Comparison of ENCODE assay signal across 24 mouse cellular contexts in genomic region chr7:79540246-79540645, GRCm38 (mm10).
A peak's percentile ranks its signal among the peaks of the same experiment; 100 is the strongest.
DNase-seq lines count a peak whose midpoint lies in the region; ATAC-seq and TF ChIP-seq lines count a peak whose summit lies in the region.
"Had no signal": no experiment of that assay in that cellular context is flagged by ENCODE, and none has a peak within 500 bp of the region (broad histone marks: within the 10 kb centered on the region; RNA-seq: fewer than 3 reads in every experiment).

No protein-coding gene starts in this region.

- peaks cover 53% of the 10 kb centered on the region for H3K27me3 ChIP-seq in forebrain, embryonic 12.5 days
- no peaks in the 10 kb centered on the region for H3K27me3 ChIP-seq in forebrain, postnatal 0 days (ENCODE audit: insufficient read depth, low read length)
- peaks cover 98% of the 10 kb centered on the region for H3K27me3 ChIP-seq in intestine, embryonic 14.5 days (replicated peaks; ENCODE audit: control insufficient read depth, insufficient read depth, low read length)
- H3K27me3 ChIP-seq in intestine, embryonic 15.5 days (replicated peaks) = peaks cover 96% of the 10 kb centered on the region
- H3K27me3 ChIP-seq in forebrain, embryonic 15.5 days = no peaks in the 10 kb centered on the region

- no peak for TF ChIP-seq CTCF in forebrain, postnatal 0 days (IDR thresholded peaks at IDR 0.05; ENCODE audit: low read depth)

- peak; percentile 61 to 69 for DNase-seq in cerebellum, postnatal 10 days
- DNase-seq in cerebellum, adult 11-12 months = no peak
- DNase-seq in forebrain, postnatal 0 days = no peak
- DNase-seq in intestine, embryonic 14.5 days (ENCODE audit: low spot score) = peak; percentile 43
- no peak for DNase-seq in heart, adult 18-20 months
- DNase-seq: adrenal gland, adult 8-10 months; adrenal gland, postnatal 14 days; adrenal gland, postnatal 36 days; B cell, adult 2 months; cerebellum, adult 11 months; cerebellum, adult 2 months; cerebellum, adult 9-10 months; cerebellum, postnatal 36 days; embryo, embryonic 11 days had no signal

- ATAC-seq in forebrain, embryonic 12.5 days (ENCODE audit: low FRiP score) = no peak
- ATAC-seq in forebrain, postnatal 0 days = no peak
- no peak for ATAC-seq in intestine, embryonic 14.5 days (replicated peaks; ENCODE audit: low FRiP score, low TSS enrichment, low read depth)
- ATAC-seq in intestine, embryonic 15.5 days = no peak
- no peak for ATAC-seq in forebrain, embryonic 15.5 days (replicated peaks)
- ATAC-seq: activated CD4-positive, CD25-positive, alpha-beta regulatory T cell, adult 4 months; CD4-positive, CD25-positive, alpha-beta regulatory T cell, adult 4 months; Patski had no signal

- H3K4me2 ChIP-seq in forebrain, embryonic 12.5 days = 0 out of 2 replicates have a peak overlapping the region, but pooled peaks have one; percentile 2
- no peak overlapping the region for H3K4me2 ChIP-seq in forebrain, postnatal 0 days (ENCODE audit: low read depth)
- H3K4me2 ChIP-seq in intestine, embryonic 14.5 days (ENCODE audit: low read length) = no peak overlapping the region
- H3K4me2 ChIP-seq in intestine, embryonic 15.5 days (replicated peaks) = no peak overlapping the region
- H3K4me2 ChIP-seq in forebrain, embryonic 15.5 days (replicated peaks) = no peak overlapping the region
- H3K4me2 ChIP-seq: embryonic facial prominence, embryonic 13.5 days; embryonic facial prominence, embryonic 15.5 days had no signal

- WGBS in forebrain, embryonic 12.5 days = 41% methylated on average over 2 of the region's 2 CpGs
- 44% methylated on average over 2 of the region's 2 CpGs for WGBS in forebrain, postnatal 0 days
- WGBS in intestine, embryonic 14.5 days = 34% methylated on average over 2 of the region's 2 CpGs
- WGBS in intestine, embryonic 15.5 days = 11% methylated on average over 2 of the region's 2 CpGs
- WGBS in forebrain, embryonic 15.5 days = 42% methylated on average over 2 of the region's 2 CpGs

- H3K9me3 ChIP-seq in forebrain, embryonic 12.5 days = no peaks in the 10 kb centered on the region
- no peaks in the 10 kb centered on the region for H3K9me3 ChIP-seq in forebrain, postnatal 0 days (ENCODE audit: low read length)
- H3K9me3 ChIP-seq in intestine, embryonic 14.5 days (ENCODE audit: control insufficient read depth, low read length) = no peaks in the 10 kb centered on the region
- no peaks in the 10 kb centered on the region for H3K9me3 ChIP-seq in intestine, embryonic 15.5 days
- no peaks in the 10 kb centered on the region for H3K9me3 ChIP-seq in forebrain, embryonic 15.5 days
- H3K9me3 ChIP-seq: embryonic facial prominence, embryonic 13.5 days; embryonic facial prominence, embryonic 15.5 days; G1E had no signal

- H3K9ac ChIP-seq in forebrain, embryonic 12.5 days = no peak overlapping the region
- H3K9ac ChIP-seq in forebrain, postnatal 0 days = no peak overlapping the region
- H3K9ac ChIP-seq in intestine, embryonic 14.5 days (ENCODE audit: low read length) = no peak overlapping the region
- no peak overlapping the region for H3K9ac ChIP-seq in intestine, embryonic 15.5 days
- no peak overlapping the region for H3K9ac ChIP-seq in forebrain, embryonic 15.5 days (replicated peaks)
- H3K9ac ChIP-seq: embryonic facial prominence, embryonic 13.5 days; embryonic facial prominence, embryonic 15.5 days had no signal

- no peak overlapping the region for H3K4me3 ChIP-seq in forebrain, embryonic 12.5 days (replicated peaks)
- H3K4me3 ChIP-seq in forebrain, postnatal 0 days (ENCODE audit: low read depth, low read length) = no peak overlapping the region
- H3K4me3 ChIP-seq in intestine, embryonic 14.5 days (ENCODE audit: low read depth, low read length) = no peak overlapping the region
- no peak overlapping the region for H3K4me3 ChIP-seq in intestine, embryonic 15.5 days (replicated peaks)
- H3K4me3 ChIP-seq in forebrain, embryonic 15.5 days = no peak overlapping the region
- H3K4me3 ChIP-seq: embryonic facial prominence, embryonic 13.5 days; embryonic facial prominence, embryonic 15.5 days; erythroblast, embryonic 14.5 days had no signal

- no peak overlapping the region for H3K27ac ChIP-seq in forebrain, embryonic 12.5 days
- H3K27ac ChIP-seq in forebrain, postnatal 0 days (ENCODE audit: low read depth, low read length) = no peak overlapping the region
- H3K27ac ChIP-seq in intestine, embryonic 14.5 days (ENCODE audit: low read depth) = no peak overlapping the region
- H3K27ac ChIP-seq in intestine, embryonic 15.5 days = no peak overlapping the region
- peak overlapping the region; percentile 100 for H3K27ac ChIP-seq in forebrain, embryonic 15.5 days (replicated peaks)
- H3K27ac ChIP-seq: embryonic facial prominence, embryonic 13.5 days; embryonic facial prominence, embryonic 15.5 days had no signal

- no peaks in the 10 kb centered on the region for H3K36me3 ChIP-seq in forebrain, embryonic 12.5 days (replicated peaks)
- H3K36me3 ChIP-seq in forebrain, postnatal 0 days (ENCODE audit: insufficient read depth) = no peaks in the 10 kb centered on the region
- no peaks in the 10 kb centered on the region for H3K36me3 ChIP-seq in intestine, embryonic 14.5 days (ENCODE audit: control insufficient read depth, insufficient read depth, low read length)
- no peaks in the 10 kb centered on the region for H3K36me3 ChIP-seq in intestine, embryonic 15.5 days
- H3K36me3 ChIP-seq in forebrain, embryonic 15.5 days = no peaks in the 10 kb centered on the region
- H3K36me3 ChIP-seq: embryonic facial prominence, embryonic 13.5 days; embryonic facial prominence, embryonic 15.5 days; G1E had no signal

- H3K4me1 ChIP-seq in forebrain, embryonic 12.5 days = peaks cover 78% of the 10 kb centered on the region
- peaks cover 34% of the 10 kb centered on the region for H3K4me1 ChIP-seq in forebrain, postnatal 0 days (ENCODE audit: insufficient read depth)
- H3K4me1 ChIP-seq in intestine, embryonic 14.5 days (replicated peaks; ENCODE audit: control insufficient read depth, insufficient read depth, low read length) = peaks cover 6% of the 10 kb centered on the region; the same call in 1 of the 2 replicates
- peaks cover 11% of the 10 kb centered on the region for H3K4me1 ChIP-seq in intestine, embryonic 15.5 days (replicated peaks)
- H3K4me1 ChIP-seq in forebrain, embryonic 15.5 days = peaks cover 74% of the 10 kb centered on the region

Comparison
In these comparisons a context has a peak if more than half of its experiments do, and no peak if none do; other contexts are left out.
1. DNase-seq: peak in cerebellum, postnatal 10 days (2 of 2) and intestine, embryonic 14.5 days (single experiment); none in cerebellum, adult 11-12 months (single experiment), forebrain, postnatal 0 days (single experiment) and heart, adult 18-20 months (0 of 2).